Mouse (Mus musculus): ENCODE measurements at regions not wholly inside any gene's neighbourhood (a gene's known extent, or its start where the extent isn't known, plus 50 kb on each side); places are given as distances from the start of the nearest gene placed in this dataset.

DNA sequence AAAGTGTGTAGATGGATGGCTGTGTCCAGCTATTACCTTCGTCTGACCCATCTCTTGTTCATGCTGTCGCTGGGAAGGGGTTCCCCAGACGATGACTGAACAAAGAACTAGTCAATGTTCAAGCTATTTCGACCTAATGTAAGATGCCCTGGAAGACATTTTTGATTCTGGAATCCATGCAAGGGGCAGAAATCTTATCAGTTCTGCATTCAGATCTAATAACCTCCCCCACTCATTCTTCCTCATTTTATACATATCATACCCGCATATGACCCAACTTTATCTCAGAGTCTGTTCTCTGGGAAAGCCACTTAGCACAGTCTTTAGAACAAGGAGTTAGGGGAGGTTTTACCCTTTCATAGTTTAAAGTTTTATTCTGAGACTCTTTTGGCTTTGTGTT lies 52.2 kb upstream of the 2310009B15Rik start:
- no peak for DNase-seq

DNA sequence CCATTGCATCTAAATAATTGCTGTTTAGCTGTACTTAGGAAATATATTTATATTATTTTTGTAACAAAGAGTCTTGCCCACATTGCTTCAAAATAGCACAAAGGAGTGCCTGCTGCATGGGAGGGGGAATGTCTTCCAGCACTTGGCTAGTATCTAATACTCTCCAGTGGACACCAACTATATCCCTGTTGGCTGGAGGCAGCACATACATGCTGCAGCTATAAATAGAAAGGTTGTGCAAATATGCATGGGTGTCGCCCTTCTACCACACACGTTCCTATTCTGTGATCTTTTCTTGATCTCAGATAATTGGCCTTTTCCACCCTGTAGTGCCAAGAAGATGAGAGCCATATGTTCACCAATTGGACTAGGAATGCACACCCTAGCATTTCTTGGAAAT lies 53.0 kb upstream of the 2310009B15Rik start:
- no peak for DNase-seq

DNA sequence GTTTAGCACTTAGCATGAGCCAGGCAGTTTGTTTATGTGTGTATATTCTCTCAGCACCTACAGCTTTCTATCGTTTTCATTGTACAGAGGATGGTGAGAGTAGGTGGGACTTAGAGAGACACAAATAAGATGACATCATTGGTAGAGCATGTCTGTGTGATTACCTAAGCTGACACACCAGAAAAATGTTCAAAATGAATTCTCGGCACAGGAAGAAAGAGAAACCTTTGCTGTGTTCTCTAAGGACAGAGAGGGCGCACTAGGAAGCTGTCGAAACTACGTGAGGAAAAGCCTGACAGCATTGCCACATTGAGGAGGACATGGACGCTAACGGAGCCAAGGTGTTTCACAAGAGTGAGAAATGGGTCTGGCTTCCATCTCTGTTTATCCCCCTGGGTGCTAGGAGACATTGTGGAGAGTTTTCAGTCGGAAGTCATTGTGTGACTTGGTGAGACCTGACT lies 51.0 kb upstream of the Dennd1b start:
- peak in 1 of 2 experiments; percentile 11 for DNase-seq

GRCm38 (mm10) chr1:138912928-138913327 lies 50.3 kb upstream of the Dennd1b start:
- no peak for DNase-seq

DNA sequence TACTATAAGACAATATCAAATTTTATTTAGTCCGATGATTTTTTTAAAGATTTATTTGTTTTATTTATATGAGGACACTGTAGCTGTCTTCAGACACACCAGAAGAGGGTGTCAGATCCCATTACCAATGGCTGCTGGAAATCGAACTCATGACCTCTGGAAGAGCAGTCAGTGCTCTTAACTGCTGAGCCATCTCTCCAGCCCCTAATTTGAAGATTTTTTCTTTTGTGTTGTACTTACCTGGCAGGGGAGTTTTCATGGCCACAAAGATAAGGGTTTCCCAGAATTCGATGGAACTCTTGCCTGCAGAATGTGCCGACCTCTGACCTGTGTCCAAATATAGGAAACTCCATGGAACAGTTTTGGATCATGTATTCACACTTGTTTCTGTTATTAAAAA lies 49.8 kb upstream of the Dennd1b start:
- DNase-seq = no peak

Data from kidney, adult 8-10 months (tissue).